Mouse (Mus musculus): ENCODE measurements at regions not wholly inside any gene's neighbourhood (a gene's known extent, or its start where the extent isn't known, plus 50 kb on each side); places are given as distances from the start of the nearest gene placed in this dataset.

- TF ChIP-seq CTCF (IDR thresholded peaks at IDR 0.05; ENCODE audit: low read depth), result no peak
- no peak for TF ChIP-seq EP300 (IDR thresholded peaks at IDR 0.05; ENCODE audit: low read depth)
Measured at GRCm38 (mm10) chr14:100950681-100951119, 249.4 kb downstream of the Prr30 start.
